In the genomic region with DNA sequence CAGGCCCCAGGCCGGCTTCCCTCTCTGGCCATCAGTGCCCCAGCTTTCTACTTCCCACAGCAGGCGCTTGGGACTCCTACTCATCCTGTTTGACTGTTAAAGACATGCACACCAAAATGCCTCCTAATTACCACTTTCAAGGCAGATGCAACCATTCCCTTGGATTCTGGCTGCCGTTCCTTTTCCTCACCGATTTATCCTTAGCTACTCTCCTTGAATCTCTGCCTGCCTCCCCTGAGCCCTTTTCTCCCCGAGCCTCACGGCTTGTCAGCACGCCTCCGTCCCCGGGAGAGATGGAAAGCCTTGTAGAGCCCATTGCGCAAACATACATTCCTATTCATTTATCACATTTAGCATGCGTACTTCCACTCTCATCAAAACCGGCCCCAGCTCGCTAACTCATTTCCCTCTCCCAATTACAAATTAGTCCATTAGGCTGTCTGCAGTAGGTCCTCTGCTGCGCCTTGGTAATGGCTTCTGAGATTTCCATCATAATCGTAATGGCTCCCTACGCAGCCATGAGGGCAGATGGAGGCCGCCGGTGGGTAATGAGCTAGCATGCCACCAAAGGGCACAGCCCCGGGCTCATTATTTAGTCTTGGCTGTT, we compare ENCODE assay signal across 12 mouse cellular contexts.
A peak's percentile ranks its signal among the peaks of the same experiment; 100 is the strongest.
DNase-seq lines count a peak whose midpoint lies in the region; ATAC-seq and TF ChIP-seq lines count a peak whose summit lies in the region.
"Had no signal": no experiment of that assay in that cellular context is flagged by ENCODE, and none has a peak within 500 bp of the region (broad histone marks: within the 10 kb centered on the region; RNA-seq: fewer than 3 reads in every experiment).

No protein-coding gene starts in this region.

- no peaks in the 10 kb centered on the region for H3K9me3 ChIP-seq in forebrain, embryonic 12.5 days
- no peaks in the 10 kb centered on the region for H3K9me3 ChIP-seq in hindbrain, embryonic 16.5 days (ENCODE audit: control insufficient read depth, low read length)
- H3K9me3 ChIP-seq in neural tube, embryonic 13.5 days, result no peaks in the 10 kb centered on the region
- peaks cover 3% of the 10 kb centered on the region for H3K9me3 ChIP-seq in heart, embryonic 12.5 days (replicated peaks)

- peak; percentile 15 to 34 for DNase-seq in left cerebral cortex, adult 2 months (ENCODE audit: extremely low spot score in 1 of 2, low spot score in 2 of 2)
- DNase-seq in left cerebral cortex, adult 11 months (ENCODE audit: low spot score), result no peak
- DNase-seq in kidney, postnatal 4 days, result no peak
- DNase-seq in heart, postnatal 14 days, result no peak
- DNase-seq: adrenal gland, postnatal 25 days; thymus, postnatal 36 days had no signal

- H3K4me3 ChIP-seq in left cerebral cortex, adult 2 months, result no peak overlapping the region
- no peak overlapping the region for H3K4me3 ChIP-seq in forebrain, embryonic 12.5 days (replicated peaks)
- no peak overlapping the region for H3K4me3 ChIP-seq in hindbrain, embryonic 16.5 days (ENCODE audit: low read length)
- H3K4me3 ChIP-seq in neural tube, embryonic 13.5 days, result no peak overlapping the region
- no peak overlapping the region for H3K4me3 ChIP-seq in heart, embryonic 12.5 days

- peaks cover 23% of the 10 kb centered on the region for H3K4me1 ChIP-seq in forebrain, embryonic 12.5 days
- peaks cover 31% of the 10 kb centered on the region for H3K4me1 ChIP-seq in hindbrain, embryonic 16.5 days (ENCODE audit: control insufficient read depth, insufficient read depth, low read depth, low read length)
- peaks cover 61% of the 10 kb centered on the region for H3K4me1 ChIP-seq in neural tube, embryonic 13.5 days (replicated peaks)
- H3K4me1 ChIP-seq in heart, embryonic 12.5 days (replicated peaks), result no peaks in the 10 kb centered on the region

- TF ChIP-seq CTCF in left cerebral cortex, adult 2 months (IDR thresholded peaks at IDR 0.05), result no peak

- ATAC-seq in forebrain, embryonic 12.5 days (ENCODE audit: low FRiP score), result peak; percentile 85
- ATAC-seq in hindbrain, embryonic 16.5 days, result peak; percentile 79
- ATAC-seq in neural tube, embryonic 13.5 days (ENCODE audit: low read depth), result peak; percentile 89
- no peak for ATAC-seq in heart, embryonic 12.5 days (ENCODE audit: insufficient number of reproducible peaks, low FRiP score)
- ATAC-seq: CD4-positive, CD25-positive, alpha-beta regulatory T cell, adult 4 months; Patski had no signal

- peaks cover 9% of the 10 kb centered on the region; the same call in 1 of the 2 replicates for H3K27me3 ChIP-seq in forebrain, embryonic 12.5 days
- no peaks in the 10 kb centered on the region for H3K27me3 ChIP-seq in hindbrain, embryonic 16.5 days (replicated peaks; ENCODE audit: control insufficient read depth, insufficient read depth, low read length)
- H3K27me3 ChIP-seq in neural tube, embryonic 13.5 days, result no peaks in the 10 kb centered on the region
- no peaks in the 10 kb centered on the region for H3K27me3 ChIP-seq in heart, embryonic 12.5 days (replicated peaks)
- H3K27me3 ChIP-seq: Patski had no signal

- 50% methylated on average over 19 of the region's 19 CpGs for WGBS in forebrain, embryonic 12.5 days
- 45% methylated on average over 19 of the region's 19 CpGs for WGBS in hindbrain, embryonic 16.5 days
- 35% methylated on average over 19 of the region's 19 CpGs for WGBS in neural tube, embryonic 13.5 days
- WGBS in heart, embryonic 12.5 days, result 85% methylated on average over 19 of the region's 19 CpGs

- H3K4me2 ChIP-seq in forebrain, embryonic 12.5 days, result peak overlapping the region; percentile 25
- 0 out of 2 replicates have a peak overlapping the region, but pooled peaks have one; percentile 1 for H3K4me2 ChIP-seq in hindbrain, embryonic 16.5 days (ENCODE audit: low read length)
- H3K4me2 ChIP-seq in neural tube, embryonic 13.5 days, result peak overlapping the region; percentile 25
- no peak overlapping the region for H3K4me2 ChIP-seq in heart, embryonic 12.5 days

- H3K9ac ChIP-seq in forebrain, embryonic 12.5 days, result no peak overlapping the region
- H3K9ac ChIP-seq in hindbrain, embryonic 16.5 days (ENCODE audit: low read depth, low read length), result no peak overlapping the region
- peak overlapping the region; percentile 41; the same call in 1 of the 2 replicates for H3K9ac ChIP-seq in neural tube, embryonic 13.5 days
- no peak overlapping the region for H3K9ac ChIP-seq in heart, embryonic 12.5 days

- peaks cover 13% of the 10 kb centered on the region for H3K36me3 ChIP-seq in forebrain, embryonic 12.5 days (replicated peaks)
- H3K36me3 ChIP-seq in hindbrain, embryonic 16.5 days (ENCODE audit: control insufficient read depth, insufficient read depth, low read length), result 0 out of 2 replicates have a peak, but pooled peaks cover 2% of the 10 kb centered on the region
- H3K36me3 ChIP-seq in neural tube, embryonic 13.5 days, result peaks cover 9% of the 10 kb centered on the region; the same call in 1 of the 2 replicates
- H3K36me3 ChIP-seq in heart, embryonic 12.5 days, result peaks cover 12% of the 10 kb centered on the region; the same call in 1 of the 2 replicates

- intact Hi-C loops in left cerebral cortex, adult 2 months (cut with DNase I), result no loop called here
- intact Hi-C loops in heart, postnatal 14 days (cut with DNase I), result no loop called here

- peak overlapping the region; percentile 47 for H3K27ac ChIP-seq in left cerebral cortex, adult 2 months
- peak overlapping the region; percentile 70 for H3K27ac ChIP-seq in forebrain, embryonic 12.5 days
- H3K27ac ChIP-seq in hindbrain, embryonic 16.5 days (ENCODE audit: low read depth, low read length), result peak overlapping the region; percentile 69
- peak overlapping the region; percentile 86 for H3K27ac ChIP-seq in neural tube, embryonic 13.5 days (replicated peaks)
- H3K27ac ChIP-seq in heart, embryonic 12.5 days (ENCODE audit: poor library complexity, severe bottlenecking), result no peak overlapping the region

Comparison
In these comparisons a context has a peak if more than half of its experiments do, and no peak if none do; other contexts are left out.
1. DNase-seq: peak in left cerebral cortex, adult 2 months (2 of 2); none in left cerebral cortex, adult 11 months (single experiment), kidney, postnatal 4 days (0 of 2) and heart, postnatal 14 days (0 of 2).